Mouse (Mus musculus) embryo, embryonic 10.5 days (tissue): ENCODE measurements around the gene Tex48.

ENCODE experiments used
- DNase-seq: peaks from one replicate; pipeline ENCODE4 v3.0.0-alpha.2; 2015; ENCODE audit warnings: low spot score

The Tex48 gene

GRCm38 (mm10) chr4:63594459-63595110 is 27.6 kb downstream of the Tex48 start:
- no peak for DNase-seq

- no peak for DNase-seq
Measured at GRCm38 (mm10) chr4:63590538-63590937, 31.7 kb downstream of the Tex48 start.

GRCm38 (mm10) chr4:63589987-63590386 is 32.2 kb downstream of the Tex48 start:
- no peak for DNase-seq

GRCm38 (mm10) chr4:63586240-63586639 is 36.0 kb downstream of the Tex48 start:
- DNase-seq: no peak

DNA sequence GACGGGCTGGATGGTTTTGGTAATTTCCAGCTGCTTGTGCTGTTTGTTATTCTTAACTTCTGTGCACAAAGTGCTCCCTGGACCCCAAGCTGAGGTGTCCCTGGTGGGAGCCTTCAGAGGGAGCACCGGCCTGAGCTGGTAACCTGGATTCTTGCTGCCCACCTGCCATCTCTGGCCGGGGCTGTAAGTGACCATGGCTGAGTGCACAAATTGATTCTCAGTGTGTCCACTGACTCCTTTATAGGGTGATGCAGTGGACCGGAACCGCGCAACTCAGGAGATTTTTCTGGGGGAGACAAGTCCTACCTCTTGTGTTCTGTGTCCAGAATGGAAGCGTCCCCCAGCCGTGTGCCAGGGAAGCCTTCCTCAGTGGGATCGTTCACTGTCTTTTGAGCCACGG is 37.0 kb downstream of the Tex48 start:
- no peak for DNase-seq

DNA sequence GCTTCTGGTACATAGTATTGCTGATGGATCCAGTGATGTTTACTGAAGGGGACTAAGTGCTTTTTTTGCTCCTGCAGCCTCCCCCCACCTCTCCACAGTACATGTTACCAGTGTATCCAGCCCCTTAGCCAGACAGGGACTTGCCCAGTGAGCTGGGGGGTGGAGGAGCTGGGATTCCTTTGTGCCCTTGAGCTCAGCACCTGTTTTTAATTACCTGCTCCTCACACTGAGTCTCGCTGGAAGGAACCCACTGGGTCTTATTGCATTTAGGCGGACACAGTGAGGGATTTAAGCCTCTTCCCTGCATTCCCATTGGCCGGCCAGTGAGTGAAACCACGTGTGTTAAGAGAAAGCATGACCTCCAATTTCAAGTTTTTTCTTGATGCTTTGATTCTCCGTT is 39.6 kb downstream of the Tex48 start:
- DNase-seq: peak; percentile 83

DNA sequence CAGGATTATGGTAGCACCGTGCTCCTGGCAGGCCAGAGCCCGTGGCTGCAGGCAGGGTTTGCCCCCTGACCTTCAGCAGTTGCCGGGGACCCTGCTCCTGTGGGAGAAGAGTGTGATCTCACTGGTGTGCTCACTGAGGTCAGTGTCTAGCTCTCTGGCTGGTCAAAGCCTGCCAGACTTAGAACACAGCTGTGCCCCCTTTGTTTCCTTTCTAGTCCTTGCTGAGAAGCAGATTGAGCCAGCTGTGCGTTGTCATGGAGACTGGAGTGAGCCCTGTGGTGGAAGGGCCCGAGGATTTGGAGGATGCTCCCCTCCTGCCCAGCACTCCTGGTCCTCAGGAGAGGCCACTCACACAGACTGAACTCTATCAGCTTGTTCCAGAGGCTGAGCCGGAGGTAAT is 42.1 kb downstream of the Tex48 start:
- DNase-seq: peak; percentile 76

DNA sequence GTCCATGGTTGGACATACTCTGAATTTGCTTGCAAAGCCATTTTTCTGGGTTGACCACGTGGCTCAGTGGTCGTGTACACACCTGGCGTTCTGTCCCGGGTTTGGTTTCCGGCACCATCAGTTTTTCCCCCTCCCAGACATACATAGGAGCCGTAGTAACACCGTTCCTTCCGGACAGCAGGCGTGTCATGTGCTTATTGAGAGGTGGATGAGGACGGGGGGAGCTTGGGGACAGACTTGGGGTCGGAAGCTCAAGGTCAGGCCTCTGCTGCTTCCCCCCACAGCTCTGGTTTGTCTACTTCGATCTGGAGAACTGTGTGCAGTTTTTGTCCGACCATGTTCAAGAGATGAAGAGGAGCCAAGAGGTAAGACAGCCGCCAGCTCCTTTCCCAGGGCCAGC is 42.6 kb downstream of the Tex48 start:
- no peak for DNase-seq

GRCm38 (mm10) chr4:63572621-63573020 is 49.6 kb downstream of the Tex48 start:
- DNase-seq: no peak

DNA sequence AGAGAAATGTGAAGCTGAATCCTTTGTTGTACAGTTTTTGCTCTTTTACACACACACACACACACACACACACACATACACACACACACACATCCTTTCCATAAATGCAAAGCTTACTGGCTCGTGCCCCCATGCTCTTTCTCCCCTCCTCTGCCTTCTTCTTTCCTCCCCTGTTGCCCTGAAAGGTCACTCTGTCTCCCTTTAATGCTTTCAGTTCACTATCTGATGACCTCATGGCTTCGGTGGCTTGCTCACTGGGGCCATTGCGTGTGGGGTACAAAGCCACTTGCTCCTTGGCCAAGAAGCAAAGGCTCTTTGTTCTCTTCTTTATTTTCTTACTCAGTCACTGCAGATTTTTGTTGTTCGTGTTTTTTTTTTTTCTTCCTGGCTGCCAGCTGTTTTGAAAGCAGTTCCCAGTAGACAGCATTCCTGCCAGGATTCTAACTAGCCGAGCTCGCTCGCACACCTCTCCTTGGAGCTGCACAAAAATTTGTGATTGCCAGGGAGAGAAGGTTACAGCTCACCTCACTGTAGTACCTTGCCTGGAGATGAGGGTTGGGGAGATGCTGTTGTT is 51.9 kb downstream of the Tex48 start:
- DNase-seq: peak; percentile 57

DNA sequence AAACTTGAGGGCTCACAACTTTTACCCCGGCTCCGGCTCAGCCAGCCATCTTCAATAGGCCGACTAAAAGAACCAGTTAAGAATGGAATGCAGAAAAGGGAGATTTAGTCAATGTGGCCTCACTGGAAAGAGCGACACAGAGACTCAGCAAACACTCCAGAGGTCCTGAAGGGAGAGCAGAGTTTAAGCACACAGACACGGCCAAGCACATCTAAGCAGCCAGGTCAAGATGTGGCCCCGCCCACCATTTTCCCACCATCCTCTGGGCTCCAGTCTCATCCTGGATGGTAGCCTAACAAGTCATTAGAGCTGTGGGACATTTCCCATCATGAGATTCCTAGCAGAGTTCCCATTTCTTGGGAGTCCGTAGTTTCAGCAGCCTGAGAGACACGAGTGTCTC is 52.9 kb downstream of the Tex48 start:
- no peak for DNase-seq

- no peak for DNase-seq
Measured at GRCm38 (mm10) chr4:63567712-63568390, 54.4 kb downstream of the Tex48 start.

- DNase-seq: no peak
Measured at GRCm38 (mm10) chr4:63562742-63563141, 59.5 kb downstream of the Tex48 start.

DNA sequence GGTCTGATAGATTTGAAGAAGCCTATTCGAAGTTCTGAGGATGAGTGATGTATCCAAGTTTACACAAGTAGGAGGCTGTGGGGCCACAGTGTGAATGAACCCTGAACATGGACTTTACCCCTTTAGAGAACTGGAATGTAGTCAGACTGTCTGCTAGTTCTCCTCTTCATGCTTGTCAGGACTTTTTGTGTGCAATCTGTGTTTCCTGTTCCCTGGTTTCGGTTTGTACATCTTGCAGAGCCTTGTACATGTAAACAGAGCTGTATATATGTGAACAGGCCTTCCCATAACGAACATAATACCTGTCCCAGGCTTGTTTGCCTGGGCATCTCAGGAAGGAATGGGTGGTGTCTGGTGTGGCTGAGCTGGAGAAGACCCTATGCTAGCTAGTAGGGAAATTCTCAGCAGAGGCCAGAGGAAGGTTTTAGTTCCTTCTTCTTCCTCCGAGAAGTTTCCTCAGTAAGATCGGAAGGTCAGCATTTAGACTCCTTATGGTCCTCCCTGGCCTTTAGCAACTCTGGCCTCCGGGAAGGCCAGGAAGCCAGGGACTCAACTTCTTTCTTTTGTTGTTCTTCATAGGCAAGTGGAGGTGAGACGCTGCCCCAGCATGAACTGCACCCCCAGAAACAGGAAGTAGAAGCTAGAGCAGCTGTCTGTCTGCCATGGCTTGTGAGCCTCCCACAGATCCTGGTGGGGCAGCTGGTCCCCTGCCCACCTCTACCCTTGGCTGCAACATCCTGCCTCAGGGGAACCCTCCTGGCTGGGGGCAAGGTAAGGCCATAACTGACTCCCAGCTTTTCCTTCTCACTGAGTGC is 60.2 kb downstream of the Tex48 start:
- DNase-seq: no peak

DNA sequence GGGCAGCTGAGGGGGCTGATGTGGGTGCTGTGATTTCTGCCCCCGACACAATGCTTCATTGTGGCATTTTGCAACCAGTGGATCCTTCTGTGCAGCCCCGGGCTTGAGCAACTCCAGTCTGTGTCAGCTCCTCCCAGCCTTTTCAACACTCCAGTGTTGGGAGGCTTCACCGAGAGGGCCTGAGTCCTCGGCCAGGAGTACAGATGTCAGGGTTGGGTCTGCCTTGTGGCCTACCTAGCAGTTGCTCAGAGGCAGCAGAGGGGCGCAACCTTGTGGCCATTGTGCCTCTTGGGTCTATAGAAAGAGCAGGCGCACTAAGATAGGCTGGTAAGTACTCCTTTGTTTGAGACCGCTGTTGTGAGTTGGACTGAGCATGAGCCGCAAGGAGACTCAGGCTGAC is 62.1 kb downstream of the Tex48 start:
- DNase-seq: peak; percentile 46

GRCm38 (mm10) chr4:63559127-63559697 is 63.0 kb downstream of the Tex48 start:
- DNase-seq: peak; percentile 19

DNA sequence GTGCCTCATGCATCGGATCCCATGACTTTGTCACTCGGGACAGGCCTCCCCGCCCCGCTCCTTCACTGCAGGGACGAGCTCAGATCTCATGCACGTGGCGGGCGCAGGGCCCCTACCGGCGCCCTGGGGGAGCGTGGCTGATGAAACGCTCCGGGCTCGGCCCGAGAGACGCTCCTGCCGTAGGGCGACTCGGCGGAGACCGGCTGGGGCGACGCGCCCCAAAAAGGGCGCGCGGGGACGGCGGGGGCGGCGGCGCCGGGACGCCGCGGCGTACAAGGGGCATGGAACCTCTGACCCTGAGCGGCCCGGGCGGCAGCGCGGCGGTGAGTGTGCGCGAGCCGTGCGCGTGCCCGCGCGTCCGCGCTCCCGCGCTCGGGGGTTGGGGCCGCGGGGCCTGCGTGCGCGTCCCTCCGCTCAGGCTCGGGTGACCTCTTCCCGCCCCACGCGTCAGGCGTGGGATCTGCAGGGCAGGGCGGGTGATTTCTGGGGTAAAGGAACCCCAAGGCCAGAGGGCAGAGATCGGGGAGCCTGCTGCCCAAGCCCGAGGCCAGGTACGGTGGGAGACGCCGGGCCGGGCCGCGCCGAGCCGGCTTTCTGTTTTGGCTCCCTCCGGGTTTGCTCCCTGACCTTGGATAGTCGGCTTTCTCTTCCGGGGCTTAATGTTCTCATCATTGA is 63.7 kb downstream of the Tex48 start, which contains the start of gene Tmem268:
Gene Tmem268 (plus strand): TSS at position 375 of the 675 bp plus-strand sequence.
- peak; percentile 82 for DNase-seq

DNA sequence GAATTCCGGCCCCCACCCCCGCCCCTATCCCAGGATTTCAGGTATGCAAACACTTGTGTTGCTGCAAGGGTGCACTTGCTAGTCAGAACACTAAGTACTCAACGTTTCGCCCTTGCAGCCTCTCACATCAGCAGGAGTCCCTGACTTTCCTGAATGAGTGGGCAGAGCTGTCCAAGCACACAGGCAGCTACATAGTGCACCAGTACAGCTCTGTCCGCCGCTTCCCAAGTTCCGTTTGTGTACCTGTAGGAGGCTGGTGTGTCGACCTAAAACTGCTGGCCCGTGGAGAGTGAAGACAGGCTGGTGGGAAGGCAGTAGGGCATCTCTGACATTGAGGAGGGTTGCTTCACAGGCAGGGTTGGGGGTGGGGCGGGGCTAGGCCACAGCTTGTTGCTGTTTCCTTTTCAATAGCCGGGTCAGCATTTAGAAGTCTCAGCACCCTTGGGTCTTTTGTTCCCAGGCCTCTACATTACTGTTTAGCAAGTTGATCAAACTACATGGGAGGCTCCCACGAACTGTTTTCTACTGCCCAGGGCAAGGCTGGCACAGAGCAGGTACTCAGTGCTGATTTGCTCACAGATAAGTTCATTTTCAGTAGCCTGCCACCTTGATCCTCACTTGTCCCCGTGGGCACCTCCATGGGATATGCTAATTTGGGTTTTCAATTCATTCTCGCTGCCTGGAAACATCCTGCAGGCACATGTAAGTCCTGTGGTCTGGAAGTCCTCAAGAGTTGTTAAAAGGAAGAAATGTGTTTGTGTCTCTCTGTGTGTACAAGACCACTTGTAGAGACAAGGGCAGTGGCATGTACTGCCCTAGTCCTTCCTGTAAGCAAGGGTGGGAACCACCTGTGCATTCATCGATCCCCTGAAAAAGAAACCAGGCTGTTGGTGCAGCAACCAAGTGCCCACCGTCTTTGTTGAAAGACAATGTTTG is 64.8 kb downstream of the Tex48 start:
- DNase-seq: peak; percentile 34
